Mouse (Mus musculus) neural tube, embryonic 14.5 days (tissue): ENCODE measurements at regions not wholly inside any gene's neighbourhood (a gene's known extent, or its start where the extent isn't known, plus 50 kb on each side); places are given as distances from the start of the nearest gene placed in this dataset.

ENCODE experiments used
- ATAC-seq: fragments of 200-750 bp; cut with Nextera tagmentation; 2 replicates; pipeline ENCODE4 v1.8.0; 2017; ENCODE audit warnings: low read depth, mild to moderate bottlenecking, moderate TSS enrichment, moderate library complexity
- H3K27ac ChIP-seq: fragments of 300-500 bp; sonication (generic); 2 replicates; pipeline ENCODE4 v1.5.1; 2014; ENCODE audit warnings: low read depth, mild to moderate bottlenecking, control low read depth, low read length, moderate library complexity, mixed read lengths
- H3K27me3 ChIP-seq: fragments of 300-500 bp; sonication (generic); 2 replicates; pipeline ENCODE4 v1.6.1; 2014; ENCODE audit warnings: low read length; ENCODE audit not compliant: control insufficient read depth, insufficient read depth
- H3K36me3 ChIP-seq: fragments of 300-500 bp; sonication (generic); 2 replicates; pipeline ENCODE4 v1.6.1; 2014; ENCODE audit warnings: low read length, mixed read lengths; ENCODE audit not compliant: control insufficient read depth, insufficient read depth
- H3K4me1 ChIP-seq: fragments of 300-500 bp; sonication (generic); 2 replicates; pipeline ENCODE4 v1.6.1; 2014; ENCODE audit warnings: low read length; ENCODE audit not compliant: control insufficient read depth, insufficient read depth
- H3K4me2 ChIP-seq: fragments of 300-500 bp; sonication (generic); 2 replicates; pipeline ENCODE4 v1.6.1; 2014; ENCODE audit warnings: mild to moderate bottlenecking, low read depth, low read length, control low read depth
- H3K4me3 ChIP-seq: fragments of 300-500 bp; sonication (generic); 2 replicates; pipeline ENCODE4 v1.5.1; 2014; ENCODE audit warnings: low read depth, low read length, control low read depth, mixed read lengths
- H3K9ac ChIP-seq: fragments of 300-500 bp; sonication (generic); replicated peaks from 2 replicates; pipeline ENCODE4 v1.6.1; 2014; ENCODE audit warnings: low read depth, mild to moderate bottlenecking, control low read depth, low read length, mixed read lengths
- H3K9me3 ChIP-seq: fragments of 300-500 bp; sonication (generic); 2 replicates; pipeline ENCODE4 v1.6.1; 2016; ENCODE audit warnings: low read length; ENCODE audit not compliant: control insufficient read depth
- WGBS: fragments of 180-500 bp; shearing (Covaris S2); extraction: QIAGEN DNeasy Blood & Tissue Kit; methylation state at CpG from one replicate; pipeline ENCODE4 v1.1.7; 2014; 5-methylcytosine and 5-hydroxymethylcytosine counted together

- WGBS: 88% methylated on average over 3 of the region's 3 CpGs
- Histone ChIP-seq H3K4me3 (no peak overlapping the region), H3K27me3 (no peaks in the 10 kb centered on the region), H3K4me2 (no peak overlapping the region), H3K9ac (no peak overlapping the region), H3K4me1 (no peaks in the 10 kb centered on the region), H3K36me3 (no peaks in the 10 kb centered on the region), H3K9me3 (no peaks in the 10 kb centered on the region), H3K27ac (no peak overlapping the region)
- ATAC-seq: no peak
Measured at GRCm38 (mm10) chr3:60138319-60138718, 56.6 kb downstream of the Sucnr1 start.

GRCm38 (mm10) chr3:60159865-60160264 is 78.2 kb downstream of the Sucnr1 start:
- Histone ChIP-seq H3K4me3 (no peak overlapping the region), H3K36me3 (no peaks in the 10 kb centered on the region), H3K4me1 (no peaks in the 10 kb centered on the region), H3K27me3 (no peaks in the 10 kb centered on the region), H3K9me3 (no peaks in the 10 kb centered on the region), H3K4me2 (no peak overlapping the region), H3K9ac (no peak overlapping the region), H3K27ac (no peak overlapping the region)
- ATAC-seq: no peak
- WGBS: 84% methylated on average over 3 of the region's 3 CpGs

DNA sequence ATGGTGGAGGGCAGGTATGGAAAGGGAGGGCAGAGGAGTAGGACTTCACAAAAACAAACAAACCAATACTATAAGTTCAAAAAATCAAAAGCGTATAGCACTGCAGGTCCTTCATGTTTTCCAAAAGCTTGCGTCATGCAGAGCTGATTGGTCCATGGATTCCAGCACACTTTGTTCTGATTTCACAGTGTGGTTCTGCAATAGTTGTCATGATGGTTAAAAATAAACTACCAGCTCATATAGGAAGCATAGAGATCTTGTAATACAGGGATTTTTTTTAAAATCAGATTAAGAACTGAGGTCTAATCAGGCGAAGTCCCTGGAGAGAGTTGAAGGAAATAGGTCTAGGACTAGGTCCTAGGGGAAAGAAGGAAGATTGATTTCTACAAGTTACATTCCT is 86.0 kb downstream of the Sucnr1 start:
- Histone ChIP-seq H3K4me1 (no peaks in the 10 kb centered on the region), H3K27me3 (no peaks in the 10 kb centered on the region), H3K27ac (no peak overlapping the region), H3K36me3 (no peaks in the 10 kb centered on the region), H3K4me3 (no peak overlapping the region), H3K4me2 (no peak overlapping the region), H3K9me3 (no peaks in the 10 kb centered on the region), H3K9ac (no peak overlapping the region)
- ATAC-seq: no peak
- 89% methylated on average over 3 of the region's 3 CpGs for WGBS

- no peaks in the 10 kb centered on the region for H3K27me3 ChIP-seq
- no peaks in the 10 kb centered on the region for H3K36me3 ChIP-seq
- 53% methylated on average over 2 of the region's 2 CpGs for WGBS
- no peaks in the 10 kb centered on the region for H3K4me1 ChIP-seq
- H3K9ac ChIP-seq: no peak overlapping the region
- H3K4me2 ChIP-seq: no peak overlapping the region
- H3K27ac ChIP-seq: no peak overlapping the region
- ATAC-seq: no peak
- no peaks in the 10 kb centered on the region for H3K9me3 ChIP-seq
- H3K4me3 ChIP-seq: no peak overlapping the region
Measured at GRCm38 (mm10) chr3:60168135-60168926, 86.7 kb downstream of the Sucnr1 start.

DNA sequence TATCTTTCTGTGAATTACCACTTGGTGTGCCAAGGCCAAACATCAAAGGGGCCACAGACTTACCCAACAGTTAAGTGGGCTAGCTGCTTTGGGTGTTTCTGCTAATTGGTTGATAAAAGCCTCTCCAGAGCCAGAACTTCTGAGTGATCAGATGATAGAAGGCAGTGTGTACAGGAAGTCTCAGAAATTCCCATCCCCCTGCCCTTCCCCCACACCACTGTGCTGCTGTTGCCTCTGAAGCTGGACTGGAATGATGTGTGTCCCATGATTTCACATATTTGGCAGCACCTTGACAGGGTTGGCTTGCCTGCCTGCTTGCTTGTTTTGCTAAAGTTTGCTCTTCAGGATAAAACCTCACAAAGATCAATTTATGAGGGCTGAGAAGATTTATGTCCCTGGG is 87.9 kb downstream of the Sucnr1 start:
- Histone ChIP-seq H3K9me3 (no peaks in the 10 kb centered on the region), H3K4me1 (no peaks in the 10 kb centered on the region), H3K4me2 (no peak overlapping the region), H3K9ac (no peak overlapping the region), H3K36me3 (no peaks in the 10 kb centered on the region), H3K27ac (no peak overlapping the region), H3K4me3 (no peak overlapping the region), H3K27me3 (no peaks in the 10 kb centered on the region)
- no peak for ATAC-seq

DNA sequence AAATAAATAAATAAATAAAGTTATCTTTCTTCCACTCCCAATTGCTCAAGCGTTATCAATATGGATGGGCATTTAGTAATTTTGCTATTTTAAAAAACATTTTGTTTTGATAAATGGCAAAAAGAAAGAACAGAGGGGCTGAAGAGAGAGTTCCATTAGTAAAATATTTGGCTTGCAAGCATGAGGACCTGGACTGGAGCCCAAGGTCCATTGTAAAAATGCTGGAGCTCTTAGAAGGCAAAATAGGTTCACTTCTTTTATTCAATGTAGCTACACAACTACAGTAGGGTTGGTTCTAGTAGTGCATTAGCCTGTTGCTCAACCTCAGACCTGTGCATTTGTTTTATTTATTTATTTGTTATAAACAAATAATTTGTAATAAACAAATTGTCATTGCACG is 102.8 kb downstream of the Sucnr1 start:
- WGBS: 94% methylated on average over 2 of the region's 2 CpGs
- H3K4me1 ChIP-seq: no peaks in the 10 kb centered on the region
- no peak overlapping the region for H3K4me2 ChIP-seq
- H3K27me3 ChIP-seq: no peaks in the 10 kb centered on the region
- H3K4me3 ChIP-seq: no peak overlapping the region
- H3K9ac ChIP-seq: no peak overlapping the region
- no peaks in the 10 kb centered on the region for H3K9me3 ChIP-seq
- H3K36me3 ChIP-seq: no peaks in the 10 kb centered on the region
- no peak for ATAC-seq
- no peak overlapping the region for H3K27ac ChIP-seq

- Histone ChIP-seq H3K9me3 (no peaks in the 10 kb centered on the region), H3K4me3 (no peak overlapping the region), H3K27ac (no peak overlapping the region), H3K27me3 (no peaks in the 10 kb centered on the region), H3K9ac (no peak overlapping the region), H3K4me1 (no peaks in the 10 kb centered on the region), H3K36me3 (no peaks in the 10 kb centered on the region), H3K4me2 (no peak overlapping the region)
- 97% methylated on average over 3 of the region's 3 CpGs for WGBS
- no peak for ATAC-seq
Measured at GRCm38 (mm10) chr3:60196031-60196430, 114.4 kb downstream of the Sucnr1 start.

GRCm38 (mm10) chr3:60207936-60208335 is 126.3 kb downstream of the Sucnr1 start:
- Histone ChIP-seq H3K4me3 (no peak overlapping the region), H3K36me3 (no peaks in the 10 kb centered on the region), H3K9me3 (no peaks in the 10 kb centered on the region), H3K4me1 (no peaks in the 10 kb centered on the region), H3K27ac (no peak overlapping the region), H3K4me2 (no peak overlapping the region), H3K9ac (no peak overlapping the region), H3K27me3 (no peaks in the 10 kb centered on the region)
- 41% methylated on average over 1 of the region's 1 CpGs for WGBS
- ATAC-seq: no peak

DNA sequence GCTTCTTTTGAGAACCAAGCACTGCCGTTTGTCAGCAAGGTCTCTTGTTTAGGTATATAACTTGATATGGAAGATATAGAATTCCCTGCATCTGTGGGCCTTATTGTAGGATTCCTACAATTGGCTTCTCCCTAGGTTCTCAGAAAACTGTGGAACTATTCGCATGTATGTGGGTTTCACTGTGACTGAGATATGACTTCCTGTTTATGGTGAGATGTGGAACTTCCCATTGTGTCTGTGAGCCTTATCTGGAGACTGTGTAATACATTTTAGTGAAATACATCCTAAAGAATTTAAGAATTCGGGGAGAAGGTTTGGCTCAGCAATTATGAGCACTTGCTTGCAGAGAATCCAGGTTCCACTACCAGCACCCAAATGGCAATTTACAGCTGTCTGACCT is 137.3 kb downstream of the Sucnr1 start:
- no peaks in the 10 kb centered on the region for H3K9me3 ChIP-seq
- no peak overlapping the region for H3K9ac ChIP-seq
- H3K4me2 ChIP-seq: no peak overlapping the region
- no peak overlapping the region for H3K27ac ChIP-seq
- no peaks in the 10 kb centered on the region for H3K4me1 ChIP-seq
- H3K4me3 ChIP-seq: no peak overlapping the region
- WGBS: 87% methylated on average over 3 of the region's 3 CpGs
- no peaks in the 10 kb centered on the region for H3K27me3 ChIP-seq
- no peaks in the 10 kb centered on the region for H3K36me3 ChIP-seq
- no peak for ATAC-seq
